Mouse (Mus musculus) adrenal gland, adult (tissue): ENCODE measurements around the gene Ccdc154.

ENCODE experiments used
- DNase-seq, 2 experiments: peaks; one replicate each; pipeline ENCODE4 v3.0.0; 2022 to 2023; ENCODE audit warnings: low spot score in 1 of 2; ENCODE audit not compliant: inconsistent age in 2 of 2

Gene Ccdc154

DNA sequence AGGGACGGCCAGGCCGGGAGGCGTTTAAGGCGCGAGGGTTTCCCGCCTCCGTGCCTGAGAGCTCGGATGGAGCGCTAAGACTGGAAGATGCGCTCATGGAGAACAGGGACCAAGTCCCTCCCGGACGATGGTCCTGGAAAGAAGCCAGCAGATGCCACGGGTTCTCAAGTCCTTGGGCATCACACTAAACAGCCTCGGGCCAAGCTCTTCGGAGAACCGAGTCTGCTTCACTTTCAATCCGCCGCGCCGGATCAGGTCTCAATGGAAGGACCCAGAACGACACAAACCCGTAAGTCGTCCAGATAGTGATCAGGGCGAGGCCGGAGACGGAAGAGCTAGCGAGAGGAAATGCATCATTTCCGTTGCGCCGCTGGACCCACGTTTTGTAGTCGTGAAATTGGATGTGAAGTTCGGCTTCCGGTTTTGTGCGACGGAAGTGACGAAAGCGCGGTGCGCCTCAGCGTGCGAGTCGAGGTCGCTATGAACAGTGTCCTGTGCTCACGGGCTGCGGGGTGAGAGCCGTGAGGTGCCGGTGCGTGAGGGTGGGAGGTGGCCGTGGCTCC, 21.9 kb downstream of the Ccdc154 start, which contains the start of gene BC003965:
BC003965 (plus strand) TSS at position 426 of the 563 bp plus-strand sequence.
- DNase-seq, result peak; percentile 97 to 99

DNA sequence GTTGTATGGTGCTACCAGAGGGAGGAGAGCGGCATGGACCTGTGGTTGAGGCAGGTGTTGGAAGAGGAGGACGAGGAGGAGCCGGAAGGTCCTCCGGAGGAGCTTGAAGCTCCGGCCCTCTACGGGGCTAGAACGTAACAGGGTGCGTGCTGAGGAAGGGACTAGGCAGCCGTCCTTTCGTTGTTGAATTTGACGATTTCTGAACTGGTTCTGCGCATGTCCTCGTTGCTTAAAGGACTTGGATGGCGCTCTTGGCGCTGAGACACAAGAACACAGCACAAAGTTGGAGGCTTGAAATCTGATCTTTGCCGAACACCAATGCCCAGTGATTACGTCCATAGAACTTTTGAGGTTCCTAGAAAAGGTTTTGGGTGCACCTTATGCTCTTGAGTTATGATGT, 22.7 kb downstream of the Ccdc154 start:
- no peak for DNase-seq

DNA sequence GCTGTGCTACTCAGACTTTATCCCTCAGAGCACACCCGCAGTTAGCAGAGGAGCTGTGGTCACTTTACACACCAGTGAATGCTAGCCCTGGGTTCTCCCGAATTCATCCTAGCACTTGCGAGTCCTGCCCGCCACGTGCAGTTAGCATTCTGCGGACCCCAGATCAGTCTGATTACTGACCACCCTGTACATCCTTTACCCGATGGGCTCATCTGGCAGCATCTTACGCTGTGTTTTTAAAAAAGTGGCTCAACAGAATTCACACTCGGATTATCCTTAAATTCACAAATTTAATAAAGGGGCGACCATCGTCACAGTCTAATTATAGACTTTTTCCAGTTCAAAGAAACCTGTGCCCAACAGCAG, 25.5 kb downstream of the Ccdc154 start:
- no peak for DNase-seq

DNA sequence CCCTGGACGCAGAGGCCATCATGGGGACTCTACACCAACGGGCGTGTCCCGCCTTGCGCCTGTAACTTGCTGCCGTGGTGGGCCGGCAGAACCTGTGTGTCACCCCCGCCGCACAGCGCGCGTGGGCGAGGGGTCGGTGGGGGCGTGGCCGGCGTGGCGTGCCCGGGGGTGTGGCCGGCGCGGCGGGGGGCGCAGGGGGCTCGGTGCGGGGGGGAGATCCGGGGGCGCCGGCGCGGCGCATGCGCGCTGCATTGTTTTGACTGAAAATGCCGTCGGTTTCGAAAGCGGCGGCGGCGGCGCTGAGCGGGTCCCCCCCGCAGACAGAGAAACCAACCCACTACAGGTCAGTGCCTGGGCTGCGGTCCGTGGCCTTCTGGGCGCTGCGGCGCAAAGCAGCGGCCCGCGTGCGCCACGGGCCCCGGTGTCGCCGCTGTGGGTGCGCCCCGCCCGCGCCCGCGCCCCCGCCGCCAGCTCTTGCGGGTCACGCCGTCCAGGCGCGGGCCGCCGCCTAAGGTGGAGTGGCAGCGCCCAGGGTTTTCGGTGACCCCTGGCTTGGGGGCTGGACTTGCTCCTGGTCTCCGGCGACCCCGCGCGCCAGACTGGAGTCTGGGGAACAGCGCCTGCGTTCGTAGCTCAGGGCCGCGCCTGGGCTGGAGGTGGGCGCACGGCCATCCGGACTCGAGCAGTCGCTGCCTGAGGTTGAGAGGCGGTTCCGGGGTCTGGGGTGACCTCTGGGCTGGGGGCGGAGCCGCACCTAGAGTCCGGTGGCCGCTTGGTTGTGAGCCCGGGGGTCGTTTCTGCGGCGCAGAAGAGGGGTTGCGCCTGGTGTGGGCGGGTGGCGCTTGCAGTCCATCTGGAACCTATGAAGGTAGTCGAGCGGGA, 26.1 kb downstream of the Ccdc154 start, which contains the start of gene Unkl:
Unkl (plus strand) TSS at position 248 of the 882 bp plus-strand sequence.
- DNase-seq, result peak; percentile 86 to 94

DNA sequence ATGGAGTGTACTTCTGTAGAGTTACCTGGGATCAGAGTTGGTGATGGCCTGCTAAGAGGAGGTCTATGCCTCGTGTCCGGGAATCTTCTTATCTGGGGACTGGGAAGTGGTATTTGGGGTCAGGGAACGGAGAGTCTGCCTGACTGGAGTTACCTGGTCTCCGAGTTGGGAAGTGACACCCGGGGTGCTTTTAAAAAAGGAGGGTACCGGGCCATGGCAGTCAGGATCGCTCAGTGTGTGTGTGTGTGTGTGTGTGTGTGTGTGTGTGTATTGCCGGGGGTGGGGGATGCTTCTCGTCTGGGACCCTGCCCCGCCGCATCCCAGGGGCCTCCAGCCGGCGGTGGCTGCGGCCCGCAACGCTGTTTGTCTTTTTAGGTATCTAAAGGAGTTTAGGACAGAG, 26.8 kb downstream of the Ccdc154 start:
- DNase-seq, result no peak

DNA sequence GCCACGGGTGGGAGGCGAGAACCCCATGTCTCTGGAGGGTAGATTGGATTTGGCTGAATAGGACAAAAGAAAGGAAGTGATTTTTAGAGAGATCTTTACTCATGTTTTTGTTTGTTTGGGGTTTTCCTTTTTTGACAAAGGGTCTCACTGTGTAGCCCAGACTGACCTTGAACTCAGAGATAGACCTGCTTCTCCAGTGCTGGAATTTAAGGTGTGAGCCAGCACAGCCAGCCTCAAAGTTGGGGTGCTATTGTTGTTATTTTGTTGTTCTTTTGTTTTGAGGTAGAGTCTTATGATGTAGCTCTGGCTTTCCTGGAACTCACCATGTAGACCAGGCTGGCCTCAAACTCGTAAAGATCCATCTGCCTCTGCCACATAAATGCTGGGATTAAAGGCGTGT, 40.1 kb downstream of the Ccdc154 start:
- DNase-seq, result no peak

DNA sequence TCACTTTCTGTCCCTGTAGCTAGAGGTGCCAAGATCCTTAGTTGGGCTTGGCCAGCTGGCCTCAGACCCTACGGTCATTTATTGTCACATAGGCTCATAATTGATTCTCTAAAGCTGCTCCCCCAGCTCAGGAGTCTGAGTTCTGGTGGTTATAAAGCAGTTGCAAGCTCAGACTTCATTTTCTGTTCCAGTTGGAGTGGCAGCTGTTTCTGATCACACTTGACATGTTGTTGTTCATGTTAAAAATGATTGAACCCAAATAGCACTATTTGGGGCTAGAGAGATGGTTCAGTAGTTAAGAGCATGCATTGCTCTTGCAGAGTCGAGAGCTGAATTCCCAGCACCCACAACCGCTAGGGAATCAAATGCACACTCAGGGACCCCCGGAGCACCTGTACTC, 47.7 kb downstream of the Ccdc154 start:
- DNase-seq, result no peak

DNA sequence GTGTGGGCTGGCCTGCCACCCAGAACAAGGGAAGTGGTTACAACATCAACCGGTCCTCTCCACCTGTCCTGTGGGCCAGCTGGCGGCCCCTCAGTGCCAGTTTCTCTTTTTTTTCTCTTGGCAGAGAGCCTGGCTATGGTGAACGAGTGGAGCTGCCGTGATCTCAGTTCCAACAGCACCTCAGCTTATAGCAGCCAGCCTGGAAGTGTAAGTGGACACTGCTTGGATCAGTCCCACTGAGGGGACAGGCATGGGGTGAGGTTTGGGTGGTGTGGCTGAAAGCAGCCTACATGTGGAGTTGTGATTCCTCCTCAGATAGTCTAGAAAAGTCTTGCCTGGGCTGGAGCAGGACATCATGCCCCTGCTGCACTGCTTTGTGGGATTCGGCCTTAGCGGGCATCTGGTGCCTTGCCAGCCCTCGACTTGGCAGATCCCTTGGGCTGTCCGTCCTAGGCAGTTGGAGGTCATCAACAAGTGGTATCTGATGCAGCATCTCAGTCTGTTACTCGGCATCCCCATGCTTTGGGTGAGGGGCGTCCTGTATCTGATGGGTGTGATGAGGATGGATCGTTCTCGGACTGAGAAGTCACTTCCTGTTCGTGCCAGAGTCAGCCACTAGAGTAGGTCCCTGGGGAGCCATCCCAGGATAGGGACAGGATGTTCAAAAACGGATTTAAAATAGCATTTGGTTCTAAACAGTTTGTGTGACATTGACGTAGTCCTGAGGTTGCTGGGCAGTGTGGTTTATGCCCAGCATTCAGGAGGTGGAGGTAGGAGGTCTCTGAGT, 48.6 kb downstream of the Ccdc154 start:
- peak; percentile 26 to 55 for DNase-seq

DNA sequence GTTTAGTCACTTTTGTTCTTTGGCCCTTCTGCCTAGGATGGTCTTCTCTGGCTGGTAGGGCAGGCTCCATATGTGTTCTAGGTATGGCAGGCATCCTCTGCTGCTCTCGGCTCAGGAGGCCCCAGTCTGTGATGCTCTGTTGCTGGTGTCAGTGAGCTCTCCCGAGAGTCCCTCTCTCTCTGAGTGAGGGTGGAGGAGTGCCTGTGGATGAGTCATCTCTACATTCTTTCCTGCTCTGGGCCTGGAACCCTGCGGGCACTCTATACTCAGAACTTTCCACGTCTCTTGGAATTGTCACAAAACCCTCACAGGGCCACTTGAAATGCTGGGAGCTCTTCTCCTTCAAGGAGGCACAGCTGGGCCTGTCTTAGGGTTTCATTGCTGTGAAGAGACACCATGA, 49.4 kb downstream of the Ccdc154 start:
- DNase-seq, result peak in 1 of 2 experiments; percentile 39

DNA sequence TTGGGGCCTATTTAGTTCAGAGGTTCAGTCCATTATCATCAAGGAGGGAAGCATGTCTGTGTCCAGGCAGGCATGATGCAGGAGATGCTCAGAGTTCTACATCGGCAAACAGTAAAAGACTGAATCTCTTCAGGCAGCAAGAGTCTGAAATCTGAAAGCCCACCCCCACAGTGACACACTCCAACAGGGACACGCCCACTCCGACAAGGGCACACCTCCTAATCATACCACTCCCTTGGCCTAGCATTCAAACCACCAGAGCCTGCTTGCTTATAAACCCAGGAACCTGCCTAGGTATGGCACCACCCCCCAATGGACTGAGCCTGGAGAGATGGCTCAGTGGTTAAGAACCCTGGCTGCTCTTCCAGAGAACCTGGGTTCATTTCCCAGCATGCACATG, 53.2 kb downstream of the Ccdc154 start:
- no peak for DNase-seq

DNA sequence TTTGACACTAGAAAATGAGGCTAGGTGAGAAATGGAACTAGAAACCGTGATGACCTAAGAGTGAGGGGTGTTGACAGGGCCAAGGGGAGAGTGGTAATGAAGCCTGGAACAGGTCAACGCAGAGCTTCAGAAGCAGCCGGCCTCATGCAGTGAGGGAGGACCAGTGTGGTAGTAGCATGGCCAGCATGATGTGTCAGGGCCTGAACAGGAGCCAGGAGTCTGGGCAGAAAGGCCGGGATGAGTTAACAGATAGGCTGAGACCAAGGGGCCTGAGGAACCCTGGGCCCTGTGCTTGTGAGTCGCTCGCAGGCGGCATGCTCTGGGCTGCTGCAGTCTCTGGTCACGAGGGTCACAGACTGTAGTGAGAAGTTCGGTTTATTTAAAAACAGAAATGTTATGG, 56.7 kb downstream of the Ccdc154 start:
- no peak for DNase-seq

DNA sequence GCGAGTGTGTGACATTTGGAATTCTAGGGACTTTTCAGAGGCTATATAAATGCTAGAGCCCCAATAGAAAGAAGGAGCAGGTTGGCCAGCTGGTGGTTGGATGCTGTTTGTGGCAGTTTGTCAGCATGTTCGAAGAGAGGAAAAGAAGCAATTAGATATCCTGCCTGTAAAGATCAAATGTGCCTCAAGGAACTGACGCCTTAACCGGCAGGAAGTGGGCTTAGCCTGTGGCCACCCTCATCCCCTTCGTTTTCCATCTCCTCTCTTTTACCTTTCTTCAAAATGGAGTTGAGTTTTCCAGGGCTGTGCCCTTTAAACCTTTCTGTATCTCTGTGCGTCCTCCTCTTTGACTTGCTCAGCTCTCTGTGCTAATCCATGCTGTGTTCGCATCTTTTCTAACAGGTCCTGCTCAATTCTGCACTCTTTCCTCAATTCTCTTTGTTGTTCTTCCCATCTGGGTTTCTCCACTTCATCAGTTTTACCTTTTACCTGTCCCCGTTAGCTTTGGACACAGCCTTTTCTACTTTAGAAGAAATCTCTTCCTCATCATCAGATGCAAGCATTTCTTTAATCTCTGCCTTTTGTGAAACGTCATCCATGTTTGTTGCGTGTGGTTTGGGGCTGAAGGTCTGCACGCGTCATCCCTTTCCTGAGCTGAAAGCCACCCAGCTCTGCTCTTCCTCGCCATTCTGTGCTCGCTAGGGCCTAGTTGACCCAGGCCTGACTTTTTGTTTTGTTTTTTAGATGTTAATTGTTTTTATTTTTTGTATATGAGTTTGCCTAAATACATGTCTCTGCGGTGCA, 57.4 kb downstream of the Ccdc154 start:
- no peak for DNase-seq

DNA sequence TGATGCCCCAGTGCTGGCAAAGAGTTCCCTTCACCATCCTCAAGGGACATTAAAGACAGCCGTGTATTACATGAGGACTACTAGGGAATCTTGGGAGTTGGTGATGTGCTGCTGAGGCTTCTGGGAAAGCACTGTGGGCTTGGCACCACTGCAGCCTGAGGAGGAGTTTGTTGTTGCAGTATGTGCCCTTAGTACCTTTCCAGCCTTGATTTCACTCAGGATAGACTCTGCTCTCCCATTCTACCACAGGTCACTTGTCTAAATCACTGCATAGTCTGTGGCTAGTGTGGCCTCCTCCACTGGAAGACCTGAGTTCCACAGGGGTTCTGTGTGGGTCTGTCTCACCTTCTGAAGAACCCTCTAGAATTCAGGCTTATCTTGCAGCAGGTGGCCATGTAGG, 58.5 kb downstream of the Ccdc154 start:
- no peak for DNase-seq
